Mouse (Mus musculus) thymus, postnatal 0 days (tissue): ENCODE data around the gene Commd1. TPM values are rescaled to one million over a fixed set of nuclear protein-coding genes. Genes with fewer than 3 reads are reported as not detected.

ENCODE experiments used
- DNase-seq: peaks from one replicate; pipeline ENCODE4 v3.0.0-alpha.2; 2015; ENCODE audit warnings: low spot score
- polyA plus RNA-seq: library from polyadenylated mRNA; unstranded; fragments of >200 nt; fragmentation: Nextera tagmentation; extraction: Ambion mirVana; gene quantifications from 2 replicates; pipeline ENCODE4 v1.2.1, GENCODE M21; 2015

Commd1 gene
- polyA plus RNA-seq, 1 experiment from 2014 or later = 265 TPM

DNA sequence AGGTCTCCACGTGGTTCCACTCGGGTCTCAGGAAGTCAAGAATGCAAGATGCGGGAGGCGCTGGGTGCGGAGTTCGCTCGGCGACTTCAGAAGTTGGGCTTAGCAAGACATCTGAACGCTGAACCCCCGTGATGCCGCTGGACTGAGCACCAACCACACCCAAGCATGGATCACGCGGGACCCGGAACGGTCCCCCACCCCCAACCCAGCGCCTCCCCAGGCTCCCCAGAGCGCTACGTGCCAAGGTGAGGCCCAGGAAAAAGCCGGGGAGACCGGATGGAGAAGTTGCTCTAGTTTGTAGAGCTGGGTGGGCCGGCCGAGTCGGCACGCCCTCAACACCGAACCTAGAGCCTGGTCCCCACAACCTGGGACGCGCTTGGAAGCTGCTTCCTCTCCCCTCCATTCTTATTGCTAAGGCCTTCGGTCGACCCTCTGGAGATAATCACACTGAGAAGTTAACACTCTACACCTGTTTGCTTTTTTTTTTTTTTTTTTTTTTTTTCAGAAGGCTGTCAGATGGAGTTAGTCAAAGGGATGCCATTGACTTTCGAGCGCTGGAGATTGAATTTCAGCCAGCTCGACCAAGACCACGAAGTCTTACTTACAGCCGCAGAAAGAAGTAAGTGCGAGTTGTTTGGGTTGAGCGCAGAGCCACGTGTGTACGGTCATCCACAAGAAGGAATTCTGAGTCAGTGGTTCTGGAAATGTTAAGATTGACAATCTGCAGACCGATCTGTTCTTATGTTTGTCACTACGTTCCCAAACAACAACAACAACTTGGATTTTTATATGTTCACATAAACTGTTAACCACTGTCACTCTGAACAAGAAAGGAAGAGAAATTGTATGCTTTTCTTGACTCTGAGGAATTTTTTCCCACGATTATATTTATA is 121.6 kb downstream of the Commd1 start, which contains the start of gene B3gnt2:
TSS of gene B3gnt2 (minus strand) at position 627 of the 893 bp plus-strand sequence.
- DNase-seq = peak; percentile 71

DNA sequence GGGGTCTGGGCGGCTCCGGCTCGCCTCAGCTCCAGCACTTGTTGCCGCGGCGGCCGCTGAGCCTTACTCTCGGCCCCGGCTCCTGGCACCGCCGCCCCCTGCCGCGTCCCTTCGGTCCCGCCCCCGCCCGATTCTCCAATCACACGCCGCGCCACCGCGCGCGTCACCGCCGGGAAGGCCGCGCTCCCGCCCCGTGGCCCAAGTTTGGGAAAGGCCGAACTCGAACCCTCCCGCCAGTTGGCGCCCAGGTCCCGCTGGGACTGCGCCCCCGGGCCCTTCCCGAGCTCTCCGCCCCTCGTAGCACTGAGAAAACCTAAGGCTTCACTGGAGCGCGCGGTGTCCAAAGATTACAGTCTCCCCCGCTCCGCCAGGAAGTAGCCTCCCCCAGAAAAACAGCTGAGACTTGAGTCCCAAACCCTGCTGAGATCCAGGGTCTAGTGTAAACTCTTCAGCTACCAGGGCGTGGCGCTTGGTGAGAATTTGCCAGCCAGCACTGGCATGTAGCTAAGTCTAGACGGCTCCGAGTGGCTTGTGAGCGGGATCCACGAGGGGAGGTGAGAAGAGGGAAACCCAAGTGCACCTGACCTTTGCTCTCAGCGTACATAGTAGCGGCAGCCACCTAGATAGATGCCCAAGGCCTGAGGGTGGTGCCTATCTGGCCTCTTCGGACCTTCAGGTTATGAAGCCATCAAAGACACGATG is 122.4 kb downstream of the Commd1 start:
- peak; percentile 93 for DNase-seq

DNA sequence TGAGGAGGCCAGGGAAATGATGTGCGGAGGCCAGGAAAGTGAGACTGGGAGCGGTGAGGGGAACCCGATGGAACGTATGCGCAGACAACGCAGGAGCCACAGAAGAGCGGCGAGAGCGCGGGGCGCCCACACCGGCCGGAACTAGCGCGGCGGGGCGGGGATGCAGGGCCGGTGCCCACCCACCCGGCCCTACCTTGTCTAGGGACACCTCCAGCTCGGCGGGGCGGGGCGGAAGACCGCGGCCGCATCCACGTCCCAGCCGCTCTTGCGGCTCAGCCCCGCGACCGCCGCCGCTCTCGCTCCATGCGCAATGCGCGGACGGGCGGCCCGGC is 122.9 kb downstream of the Commd1 start:
- DNase-seq = no peak

DNA sequence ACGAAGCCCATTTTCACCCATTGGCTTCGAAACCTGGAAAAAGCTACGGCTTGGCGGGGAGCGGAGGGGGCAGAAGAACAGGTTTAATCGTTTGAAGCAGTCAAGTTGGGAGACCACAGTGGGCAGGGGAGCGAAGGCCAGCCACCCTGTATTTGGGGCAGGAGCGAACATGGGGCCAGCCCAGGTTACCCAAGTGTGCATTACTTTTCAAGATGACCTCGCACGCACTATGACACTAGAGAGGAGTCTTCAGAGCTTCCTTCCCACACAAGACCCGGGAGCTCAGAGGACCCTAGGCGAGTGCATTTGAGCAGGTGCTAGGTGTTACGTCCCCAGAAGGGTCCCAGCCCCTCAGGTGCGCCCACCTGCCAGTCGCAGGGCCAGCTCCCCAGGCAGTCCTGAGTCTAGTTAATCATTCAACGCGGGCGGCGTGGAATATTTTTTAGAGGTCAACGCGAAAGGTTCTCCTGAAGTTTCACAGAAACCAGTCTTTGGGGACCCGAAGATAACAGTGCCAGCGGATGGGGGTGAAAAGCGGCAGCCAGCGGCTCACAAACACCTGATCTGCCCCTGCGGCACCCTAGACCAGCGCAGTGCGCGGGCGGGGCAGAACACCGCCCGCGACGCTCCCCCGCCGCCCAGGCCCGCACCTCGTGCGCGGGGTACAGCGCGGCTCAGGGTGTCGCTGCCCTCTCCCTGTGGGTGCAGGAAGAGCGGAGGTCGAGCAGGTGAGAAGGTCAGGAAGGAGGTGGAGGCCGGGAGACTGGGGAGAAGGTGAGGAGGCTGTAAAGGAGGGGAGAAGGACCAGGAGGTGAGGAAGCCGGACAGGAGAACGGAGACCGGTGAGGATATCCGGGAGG is 123.5 kb downstream of the Commd1 start:
- peak; percentile 59 for DNase-seq

DNA sequence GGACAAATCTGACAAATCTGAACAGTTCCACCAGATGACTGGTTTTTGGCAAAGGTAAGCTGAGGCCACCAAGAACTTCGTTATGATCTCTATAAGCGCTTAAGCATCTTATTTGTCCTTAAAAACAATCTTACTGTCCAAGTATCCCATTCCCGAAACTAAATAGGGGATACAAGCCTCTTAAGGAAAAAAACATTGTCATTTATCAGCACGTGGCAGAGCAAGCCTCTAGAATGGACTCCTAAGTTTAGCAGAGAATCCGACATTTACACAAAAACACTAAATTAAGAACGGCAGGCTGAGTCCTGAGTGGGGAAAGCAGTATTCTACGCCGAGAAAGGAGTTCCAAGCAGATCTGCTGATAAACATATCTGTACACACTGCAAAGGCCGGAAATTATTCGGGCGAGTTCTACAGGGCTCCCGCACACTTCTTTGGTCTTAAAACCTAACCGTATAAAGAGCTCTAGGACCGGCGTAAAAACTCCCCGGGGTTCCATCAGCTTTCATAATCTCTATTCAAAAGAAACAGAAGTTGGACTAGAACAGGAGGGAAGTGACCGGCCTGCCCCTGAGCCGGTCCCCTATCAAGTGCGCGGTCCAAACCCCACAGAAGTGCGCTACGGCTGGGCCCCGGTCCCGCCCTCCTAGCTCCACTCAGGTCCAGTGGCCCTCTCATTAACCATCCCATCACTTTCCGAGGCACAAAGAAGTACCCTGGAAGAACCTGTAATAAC is 124.3 kb downstream of the Commd1 start:
- no peak for DNase-seq

DNA sequence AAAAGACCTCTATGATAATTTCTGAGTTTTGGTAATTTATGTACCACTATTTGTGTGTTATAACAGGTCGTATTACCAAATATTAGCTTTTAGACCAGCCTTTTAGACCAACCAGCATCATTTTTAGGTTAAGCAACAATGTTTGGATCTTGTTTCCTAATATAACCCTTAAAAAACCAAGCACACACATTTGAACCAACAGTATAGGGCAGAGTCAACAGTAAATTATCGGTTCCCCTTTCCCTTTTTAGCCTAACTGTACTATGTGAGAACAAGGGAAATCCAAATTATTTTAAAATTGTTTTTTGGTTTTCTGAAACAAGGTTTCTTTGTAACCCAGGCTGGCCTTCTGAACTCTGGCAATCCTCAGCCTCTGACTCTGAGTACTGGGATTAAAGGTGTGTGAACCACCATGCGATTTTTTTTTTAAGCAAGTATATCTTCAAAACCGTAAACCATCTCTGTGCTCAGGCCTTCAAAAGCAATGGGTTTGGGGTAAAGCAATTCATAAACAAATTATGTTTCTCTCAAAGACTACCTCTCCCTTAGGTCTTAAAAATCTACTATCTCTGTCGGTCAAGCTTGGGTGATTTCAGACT is 125.0 kb downstream of the Commd1 start:
- DNase-seq = no peak

DNA sequence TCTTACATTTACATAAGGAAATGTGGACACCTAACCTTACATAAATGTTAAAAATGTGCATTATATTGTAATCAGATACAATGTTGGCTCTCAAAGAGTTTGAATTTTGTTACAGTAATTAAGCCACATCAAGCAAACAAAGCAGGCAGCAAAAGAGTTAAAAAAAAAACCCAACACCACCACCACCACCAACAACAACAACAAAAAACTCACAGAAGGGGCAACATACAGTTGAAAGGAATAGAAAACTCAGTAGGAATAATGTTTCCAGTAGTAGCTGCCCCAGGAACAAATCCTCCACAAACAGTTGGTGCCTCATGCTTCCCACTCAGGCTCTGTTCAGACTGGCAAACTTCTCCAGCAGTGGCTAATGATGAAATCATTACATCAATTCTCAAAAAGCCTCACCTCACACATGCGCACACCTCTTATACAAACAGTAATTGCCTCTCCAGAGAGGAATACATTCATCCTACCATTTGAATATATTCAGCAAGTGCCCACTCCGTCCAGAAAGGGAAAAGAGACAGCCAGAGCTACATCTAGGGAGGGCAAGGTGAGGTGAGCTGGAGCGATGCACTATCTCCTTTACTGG is 125.7 kb downstream of the Commd1 start:
- DNase-seq = no peak

DNA sequence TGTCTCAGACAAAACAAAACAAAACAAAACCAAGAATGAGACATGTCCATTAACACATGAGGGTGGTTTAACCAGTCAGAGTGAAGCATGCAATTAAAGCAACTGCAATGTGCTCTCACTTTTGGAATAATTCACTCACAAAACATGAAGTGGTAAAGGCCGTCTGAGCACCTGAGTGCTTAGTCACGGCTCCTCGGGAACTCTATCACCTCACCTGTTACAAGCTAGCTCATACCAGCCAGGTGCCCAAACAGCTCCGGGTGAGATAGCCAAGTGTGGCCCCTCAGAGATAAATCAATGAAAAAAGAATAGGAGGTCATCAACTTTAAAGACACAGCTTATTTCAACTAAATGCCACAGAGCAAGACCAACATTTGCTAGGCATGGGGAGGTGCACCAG is 127.6 kb downstream of the Commd1 start:
- no peak for DNase-seq

DNA sequence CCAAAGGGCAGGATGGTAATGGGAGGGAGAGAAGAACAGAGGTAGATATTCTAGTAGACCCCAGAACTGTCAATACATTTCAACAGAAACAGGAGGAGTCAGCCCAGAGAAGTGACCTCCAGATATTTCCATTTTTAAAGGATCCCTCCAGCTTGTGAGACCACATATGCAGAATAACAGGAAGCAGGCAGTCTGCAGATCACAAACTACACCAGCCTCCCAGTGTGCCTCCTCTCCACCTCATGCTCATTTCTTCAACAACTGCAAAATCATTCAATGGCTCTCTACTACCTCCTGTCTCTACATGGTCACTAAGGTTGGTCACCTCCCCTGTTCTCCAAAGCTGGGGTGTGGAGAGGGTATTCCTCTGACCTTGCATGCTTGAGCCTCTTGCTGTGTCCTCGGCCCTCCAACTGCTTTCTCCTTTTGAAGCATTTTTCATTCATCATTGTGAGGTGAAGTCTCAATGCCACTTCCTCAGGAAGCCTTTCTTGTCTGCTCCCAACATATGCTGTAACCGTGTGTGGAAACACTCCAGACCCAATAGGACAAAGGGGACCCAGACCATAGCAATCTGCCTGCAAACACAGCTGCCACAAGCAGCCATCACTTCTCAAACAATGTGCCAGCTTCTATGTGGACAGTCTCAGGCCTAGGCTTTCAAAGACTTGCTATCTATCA is 128.6 kb downstream of the Commd1 start:
- DNase-seq = peak; percentile 66

DNA sequence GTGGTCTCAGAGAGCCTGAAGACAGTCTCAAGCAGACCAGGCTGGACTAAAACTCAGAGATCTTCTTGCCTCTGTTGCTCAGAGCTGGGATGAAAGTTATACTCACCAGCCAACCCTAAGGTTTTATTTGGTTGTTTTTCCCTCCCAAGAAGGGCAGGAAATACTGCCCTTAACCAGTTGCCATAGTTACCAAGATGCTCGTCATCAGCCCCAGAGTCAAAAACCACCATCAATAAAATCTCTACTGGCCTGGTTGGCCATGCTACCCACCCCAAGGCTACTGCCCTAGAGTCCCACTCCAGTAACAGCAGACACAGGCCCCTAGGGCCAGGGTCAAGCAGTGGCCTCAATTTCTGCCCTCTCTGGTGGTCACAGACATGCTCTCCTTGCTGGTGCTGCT is 129.7 kb downstream of the Commd1 start:
- no peak for DNase-seq

DNA sequence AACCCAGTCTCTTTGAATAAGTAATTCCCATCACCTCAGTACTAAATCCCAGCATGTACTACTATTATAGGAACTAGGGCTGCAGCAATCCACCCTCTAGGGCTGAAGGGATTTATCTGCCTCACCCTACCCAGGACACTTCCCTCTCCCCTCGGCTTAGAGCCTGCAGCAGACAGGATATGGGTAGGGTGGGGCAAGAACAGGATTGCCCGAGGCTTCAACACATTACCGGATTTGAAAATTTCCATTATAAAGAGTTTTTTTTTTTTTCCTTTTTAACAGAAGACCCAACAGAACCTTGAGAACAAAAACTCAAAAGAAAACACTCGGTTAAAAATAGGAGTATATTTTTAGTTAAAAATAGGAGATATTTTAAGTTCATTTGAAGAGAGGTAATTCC is 130.8 kb downstream of the Commd1 start:
- no peak for DNase-seq

DNA sequence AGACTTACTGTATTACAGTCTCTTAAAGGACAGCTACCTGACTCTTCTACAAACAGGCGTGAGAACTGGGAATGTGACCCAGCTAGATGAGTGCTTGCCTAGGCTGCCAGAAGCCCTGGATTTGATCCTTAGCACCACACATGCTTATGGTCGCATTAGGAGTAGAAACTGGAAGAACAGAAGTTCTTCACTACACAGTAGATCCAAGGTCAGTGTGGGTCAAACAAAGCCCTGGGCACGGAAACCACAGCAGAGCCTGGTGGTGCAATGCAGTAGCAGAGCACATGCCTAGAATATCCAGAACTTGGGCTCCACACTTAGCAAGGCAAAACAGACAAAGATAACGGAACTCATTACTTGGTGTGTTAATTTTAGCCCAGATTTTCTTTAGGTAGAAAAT is 132.1 kb downstream of the Commd1 start:
- DNase-seq = no peak

DNA sequence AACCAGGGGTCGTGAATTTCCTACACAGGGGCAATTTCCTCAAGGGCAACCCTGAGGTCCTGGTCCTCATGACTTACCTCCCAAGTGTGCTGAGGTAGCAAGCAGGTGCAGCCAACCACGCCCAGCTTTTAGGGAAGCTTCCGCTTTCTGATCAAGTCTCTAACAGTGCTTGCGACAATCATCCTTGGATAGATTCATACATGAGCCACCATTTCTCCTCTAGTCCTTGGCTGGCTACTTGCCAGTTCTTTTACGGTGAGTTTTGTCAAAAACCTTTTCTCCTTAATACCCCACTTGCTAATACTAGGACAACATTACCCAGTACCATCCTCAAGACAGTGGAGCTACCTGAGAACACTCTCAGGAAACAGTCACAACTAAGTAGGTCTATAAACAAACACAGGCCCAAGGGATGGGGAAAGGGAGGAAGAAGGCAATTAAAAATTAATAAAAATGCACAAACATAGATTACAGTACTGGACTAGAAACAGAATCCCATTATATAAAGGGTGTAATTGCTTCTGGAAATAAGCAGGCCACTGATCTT is 133.5 kb downstream of the Commd1 start:
- peak; percentile 40 for DNase-seq

DNA sequence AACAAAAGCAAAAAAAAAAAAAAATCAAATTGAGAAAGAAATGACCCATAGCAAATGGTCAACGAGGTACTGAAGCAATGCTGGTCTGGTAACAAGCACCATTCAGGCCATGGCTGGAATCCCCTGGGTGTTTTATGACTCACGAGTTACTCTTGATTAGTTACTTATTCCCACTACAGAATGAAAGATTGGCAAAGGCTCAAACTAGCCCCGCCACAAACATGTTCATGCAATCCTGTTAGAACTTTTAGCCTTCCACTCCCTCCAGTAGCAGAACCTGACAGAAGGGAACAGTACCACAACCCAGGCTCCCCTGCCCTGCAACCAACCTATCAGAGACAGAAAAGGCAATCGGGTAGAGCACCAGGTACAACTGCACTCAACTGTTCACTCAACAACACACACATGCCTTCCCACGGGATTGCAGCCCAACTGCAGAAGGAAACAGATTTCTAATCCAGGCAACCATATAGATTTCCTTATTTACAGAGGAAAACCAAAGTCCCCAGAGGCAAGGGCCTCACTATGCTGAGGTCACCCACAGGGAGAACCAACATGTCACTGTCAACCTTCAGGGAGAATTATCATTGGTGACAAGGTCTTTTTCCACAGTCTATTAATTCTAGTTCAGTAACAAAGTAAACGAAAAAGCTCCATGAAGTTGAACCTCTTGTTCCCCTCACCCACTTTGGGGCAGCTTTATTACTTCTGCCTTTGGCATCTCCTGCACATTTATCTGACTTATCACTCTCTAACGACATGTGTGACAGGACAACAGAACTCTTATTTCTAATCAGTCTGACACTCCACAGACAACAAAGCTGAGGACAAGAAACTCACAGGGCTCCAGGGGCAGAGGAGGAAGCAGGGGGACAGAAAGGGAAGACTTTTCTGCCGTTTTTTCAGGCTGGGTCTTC is 134.2 kb downstream of the Commd1 start:
- no peak for DNase-seq

DNA sequence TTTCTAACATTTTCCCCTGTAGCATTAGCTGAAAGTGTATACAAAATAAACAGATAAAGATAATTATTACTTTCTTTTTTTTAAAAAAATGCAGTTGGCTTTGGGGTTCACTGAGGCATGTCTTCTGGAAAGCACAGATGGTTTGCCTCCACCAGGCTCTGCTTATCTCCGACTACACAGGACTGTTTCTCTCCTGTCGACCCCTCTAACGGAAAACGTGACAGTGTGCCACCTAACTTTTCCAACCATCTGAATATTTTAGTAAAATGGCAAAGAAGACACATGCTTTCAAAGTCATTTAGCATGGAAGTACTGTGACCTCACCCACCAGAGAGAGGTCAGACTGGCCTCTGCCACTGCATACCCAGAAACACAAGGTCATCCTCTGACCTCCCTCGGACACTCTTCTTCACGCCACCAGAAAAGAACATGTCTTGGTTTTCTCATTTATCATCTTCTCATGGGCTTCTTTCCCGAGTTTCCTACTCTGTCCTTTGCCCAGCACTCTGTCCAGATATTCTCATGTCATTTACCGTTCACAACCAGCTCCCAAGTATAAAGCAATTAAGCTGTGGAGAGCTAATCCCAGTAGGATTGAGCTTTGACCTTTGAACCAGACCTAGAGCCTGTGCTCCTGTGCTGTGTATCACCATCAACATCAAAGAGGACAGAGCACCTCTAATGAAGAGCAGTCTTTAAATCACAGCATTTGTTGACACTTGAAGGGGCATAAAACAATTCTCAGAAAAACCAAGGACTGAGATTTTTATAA is 135.0 kb downstream of the Commd1 start:
- no peak for DNase-seq
